Mouse (Mus musculus): ENCODE measurements around the gene Fgfr1op. TPM values are rescaled to one million over a fixed set of nuclear protein-coding genes. Genes with fewer than 3 reads are reported as not detected.
A peak's percentile ranks its signal among the peaks of the same experiment; 100 is the strongest.
"Not testable (repeated sequence)": the region's sequence is repeated elsewhere in the genome, so short reads cannot be mapped to it uniquely, and the experiment has no call there.

Gene Fgfr1op
- polyA plus RNA-seq (2015; fragmentation: Nextera tagmentation; extraction: Ambion mirVana): 42.5 and 44.4 TPM in 2 replicates

DNA sequence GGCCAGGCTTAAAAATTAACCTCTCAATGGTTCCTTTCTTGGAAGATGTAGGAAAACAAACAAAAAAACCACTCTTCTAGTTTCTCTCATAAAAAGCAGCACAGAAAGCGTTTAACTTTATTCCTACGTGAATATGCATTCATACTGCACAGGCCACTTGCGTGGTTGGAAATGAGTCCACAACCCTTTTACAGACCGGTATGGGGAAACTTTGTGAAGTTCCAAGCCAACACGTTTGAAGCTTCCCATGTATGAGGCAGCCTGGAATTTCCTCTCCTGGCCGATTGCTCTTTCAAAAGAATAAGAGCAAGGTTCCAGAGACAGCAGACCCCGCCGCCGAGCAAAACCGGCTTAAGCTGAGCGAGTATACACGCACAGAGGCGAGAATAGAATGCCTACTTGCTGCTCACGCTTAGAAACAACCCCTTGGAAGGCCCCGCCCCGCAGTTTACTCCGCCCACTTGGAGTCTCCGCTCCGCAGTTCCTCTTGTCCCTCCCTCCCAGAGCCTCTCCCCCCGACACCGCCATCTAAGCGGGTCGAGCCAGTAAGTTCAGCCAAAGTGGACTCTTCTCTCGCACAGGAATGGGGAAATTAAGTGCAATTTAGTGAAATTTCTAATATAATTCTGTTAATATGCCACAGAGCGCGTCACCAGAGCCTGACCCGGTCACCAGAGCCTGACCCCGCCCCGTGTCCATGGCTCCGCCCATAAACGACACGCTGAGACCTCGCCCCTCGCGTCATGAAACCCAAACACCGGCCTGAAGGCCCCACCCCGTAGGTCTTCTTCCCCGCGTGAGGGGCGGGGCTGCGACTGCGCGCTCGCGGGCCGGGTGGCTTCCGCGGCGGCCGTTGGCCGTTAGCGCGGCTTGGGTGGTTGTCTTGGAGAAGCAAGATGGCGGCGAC lies at the start of gene Fgfr1op:
Gene Fgfr1op (plus strand): TSS at position 801 of the 907 bp plus-strand sequence.
- peak; percentile 96 for ATAC-seq (ENCODE audit: low FRiP score, low TSS enrichment)
- WGBS: under 1% methylated on average over 14 of the region's 55 CpGs
- Histone ChIP-seq H3K27ac (ENCODE audit: low read length) (peak within 1 kb of the TSS; percentile 69), H3K4me2 (replicated peaks; ENCODE audit: low read depth, low read length) (peak within 1 kb of the TSS; percentile 46), H3K9ac (replicated peaks; ENCODE audit: low read length) (peak within 1 kb of the TSS; percentile 64), H3K4me3 (ENCODE audit: low read length) (peak within 1 kb of the TSS; percentile 56)
- H3K36me3 ChIP-seq (ENCODE audit: insufficient read depth, low read length); H3K9me3 ChIP-seq (ENCODE audit: low read length); H3K4me1 ChIP-seq (ENCODE audit: insufficient read depth, low read length); H3K27me3 ChIP-seq (ENCODE audit: insufficient read depth, low read length): not testable (repeated sequence)

DNA sequence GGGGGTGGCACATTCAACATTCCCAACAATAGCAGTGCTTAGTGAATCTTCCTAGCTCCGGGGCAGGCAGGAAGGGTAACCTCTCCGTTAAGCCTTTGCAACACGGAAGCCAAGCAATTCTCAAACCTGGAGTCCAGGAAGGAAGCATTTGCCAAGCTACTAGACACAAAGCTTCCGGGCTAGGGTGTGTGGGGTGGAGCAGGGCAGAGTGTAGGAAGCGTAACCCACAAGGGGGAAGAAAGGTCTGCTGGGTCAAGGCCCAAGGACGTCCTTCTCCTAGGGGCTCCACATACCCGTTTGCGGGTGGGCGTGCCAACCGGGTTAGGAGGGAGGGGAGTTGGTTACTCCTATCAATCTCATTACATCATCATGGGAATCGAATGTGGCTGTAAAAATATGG lies 48.9 kb upstream of the Fgfr1op start:
- not testable (repeated sequence) for H3K36me3 ChIP-seq (ENCODE audit: insufficient read depth, low read length); H3K4me2 ChIP-seq (replicated peaks; ENCODE audit: low read depth, low read length); H3K4me3 ChIP-seq (ENCODE audit: low read length); H3K4me1 ChIP-seq (ENCODE audit: insufficient read depth, low read length); H3K27ac ChIP-seq (ENCODE audit: low read length); H3K9ac ChIP-seq (replicated peaks; ENCODE audit: low read length); H3K27me3 ChIP-seq (ENCODE audit: insufficient read depth, low read length); H3K9me3 ChIP-seq (ENCODE audit: low read length)
- ATAC-seq (ENCODE audit: low FRiP score, low TSS enrichment): 0 out of 2 replicates have a peak, but pooled peaks have one; percentile 42
- 58% methylated on average over 6 of the region's 11 CpGs for WGBS

- not testable (repeated sequence) for H3K4me2 ChIP-seq (replicated peaks; ENCODE audit: low read depth, low read length); H3K36me3 ChIP-seq (ENCODE audit: insufficient read depth, low read length); H3K9ac ChIP-seq (replicated peaks; ENCODE audit: low read length); ATAC-seq (ENCODE audit: low FRiP score, low TSS enrichment); H3K27me3 ChIP-seq (ENCODE audit: insufficient read depth, low read length); H3K27ac ChIP-seq (ENCODE audit: low read length); H3K9me3 ChIP-seq (ENCODE audit: low read length); H3K4me1 ChIP-seq (ENCODE audit: insufficient read depth, low read length); H3K4me3 ChIP-seq (ENCODE audit: low read length)
- no CpG with 5 or more reads among the region's 6 CpGs for WGBS
Observed at GRCm38 (mm10) chr17:8116928-8117327, 48.4 kb upstream of the Fgfr1op start.

DNA sequence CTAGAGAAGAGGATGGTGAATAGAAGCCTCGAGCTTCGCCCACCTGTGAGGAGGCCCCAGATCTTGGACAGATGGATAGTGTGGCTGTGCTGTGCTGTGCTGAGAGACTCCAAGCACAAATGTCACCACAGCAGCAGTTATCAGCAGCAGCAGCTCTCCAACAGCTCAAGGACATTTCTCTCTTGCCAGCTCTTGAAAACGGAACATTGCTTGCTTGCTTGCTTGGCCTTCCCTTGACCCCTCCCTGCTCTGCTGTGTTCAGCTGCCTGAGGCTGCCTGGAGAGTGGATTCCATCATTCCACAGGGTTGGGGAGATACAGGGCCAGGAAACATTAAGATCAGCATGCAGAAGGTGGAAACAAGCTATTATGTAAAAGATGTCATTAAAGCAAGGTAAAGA lies 42.3 kb upstream of the Fgfr1op start:
- H3K27ac ChIP-seq (ENCODE audit: low read length); H3K36me3 ChIP-seq (ENCODE audit: insufficient read depth, low read length); H3K27me3 ChIP-seq (ENCODE audit: insufficient read depth, low read length); H3K9me3 ChIP-seq (ENCODE audit: low read length); H3K4me1 ChIP-seq (ENCODE audit: insufficient read depth, low read length); H3K9ac ChIP-seq (replicated peaks; ENCODE audit: low read length); H3K4me2 ChIP-seq (replicated peaks; ENCODE audit: low read depth, low read length); H3K4me3 ChIP-seq (ENCODE audit: low read length): not testable (repeated sequence)
- no CpG with 5 or more reads among the region's 3 CpGs for WGBS
- 0 out of 2 replicates have a peak, but pooled peaks have one; percentile 19 for ATAC-seq (ENCODE audit: low FRiP score, low TSS enrichment)

DNA sequence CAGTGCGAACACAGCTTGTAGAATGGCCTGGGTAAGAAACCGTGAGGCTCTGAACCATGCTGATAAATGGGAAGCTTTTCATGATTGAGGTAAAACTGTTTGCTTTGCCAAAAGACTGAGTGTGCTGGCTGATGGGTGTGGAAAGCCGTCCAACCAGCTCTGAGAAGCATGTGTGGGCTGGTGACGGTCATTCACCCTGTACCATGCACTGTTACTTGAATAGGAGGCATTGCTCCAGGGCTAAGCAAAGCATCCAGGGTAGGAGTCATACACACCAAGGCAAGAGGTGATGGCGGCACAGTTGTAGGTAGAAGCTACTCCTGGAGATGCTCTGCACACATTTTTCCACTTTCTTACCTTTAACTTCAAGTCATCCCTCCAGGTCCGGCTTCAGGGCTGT lies 40.7 kb upstream of the Fgfr1op start:
- H3K27ac ChIP-seq (ENCODE audit: low read length); H3K4me2 ChIP-seq (replicated peaks; ENCODE audit: low read depth, low read length); ATAC-seq (ENCODE audit: low FRiP score, low TSS enrichment); H3K4me1 ChIP-seq (ENCODE audit: insufficient read depth, low read length); H3K9ac ChIP-seq (replicated peaks; ENCODE audit: low read length); H3K4me3 ChIP-seq (ENCODE audit: low read length); H3K9me3 ChIP-seq (ENCODE audit: low read length); H3K36me3 ChIP-seq (ENCODE audit: insufficient read depth, low read length); H3K27me3 ChIP-seq (ENCODE audit: insufficient read depth, low read length): not testable (repeated sequence)
- WGBS: 90% methylated on average over 2 of the region's 6 CpGs

DNA sequence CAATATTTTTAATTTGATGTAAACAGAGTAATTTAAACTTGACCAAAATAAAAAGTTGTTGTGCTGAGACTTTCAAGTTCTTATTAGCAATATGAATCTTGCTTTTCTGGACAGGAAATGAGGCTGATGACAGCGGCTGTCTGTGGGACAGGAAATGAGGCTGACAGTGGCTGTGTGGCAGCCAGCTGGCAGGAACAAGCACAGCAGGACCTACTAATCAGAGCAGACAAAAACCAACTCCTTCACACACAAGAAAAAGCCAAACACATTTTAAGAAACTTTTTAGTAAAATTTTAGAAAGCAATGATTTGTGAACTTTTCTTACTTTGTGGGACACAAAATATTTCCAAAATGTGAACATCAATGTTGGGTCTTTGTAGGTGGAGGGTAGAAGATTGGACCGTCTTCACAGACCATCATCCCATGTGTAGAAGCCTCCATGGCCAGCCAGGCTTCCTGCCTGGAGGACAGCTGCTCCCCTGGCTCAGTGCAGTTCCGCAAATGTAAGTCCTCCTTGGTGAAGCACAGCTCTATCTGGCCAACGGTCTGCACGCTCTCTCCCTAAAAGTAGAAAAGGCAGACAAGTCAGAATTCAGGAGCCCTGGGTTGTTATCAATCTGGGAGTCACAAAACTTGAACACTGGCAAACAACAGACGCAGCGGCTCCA lies 36.8 kb upstream of the Fgfr1op start:
- ATAC-seq (ENCODE audit: low FRiP score, low TSS enrichment); H3K36me3 ChIP-seq (ENCODE audit: insufficient read depth, low read length): not testable (repeated sequence)
- 50% methylated on average over 1 of the region's 7 CpGs for WGBS

GRCm38 (mm10) chr17:8129578-8129977 lies 35.7 kb upstream of the Fgfr1op start:
- ATAC-seq (ENCODE audit: low FRiP score, low TSS enrichment); H3K4me3 ChIP-seq (ENCODE audit: low read length); H3K9me3 ChIP-seq (ENCODE audit: low read length); H3K27ac ChIP-seq (ENCODE audit: low read length); H3K4me2 ChIP-seq (replicated peaks; ENCODE audit: low read depth, low read length); H3K4me1 ChIP-seq (ENCODE audit: insufficient read depth, low read length); H3K36me3 ChIP-seq (ENCODE audit: insufficient read depth, low read length); H3K9ac ChIP-seq (replicated peaks; ENCODE audit: low read length); H3K27me3 ChIP-seq (ENCODE audit: insufficient read depth, low read length): not testable (repeated sequence)
- 92% methylated on average over 9 of the region's 9 CpGs for WGBS

More for the DNA sequence above, 36.8 kb upstream of the Fgfr1op start:
- not testable (repeated sequence) for H3K9ac ChIP-seq (replicated peaks; ENCODE audit: low read length); H3K4me1 ChIP-seq (ENCODE audit: insufficient read depth, low read length); H3K27me3 ChIP-seq (ENCODE audit: insufficient read depth, low read length); H3K4me3 ChIP-seq (ENCODE audit: low read length); H3K9me3 ChIP-seq (ENCODE audit: low read length); H3K4me2 ChIP-seq (replicated peaks; ENCODE audit: low read depth, low read length); H3K27ac ChIP-seq (ENCODE audit: low read length)

- not testable (repeated sequence) for H3K9me3 ChIP-seq (ENCODE audit: low read length); H3K4me3 ChIP-seq (ENCODE audit: low read length); H3K9ac ChIP-seq (replicated peaks; ENCODE audit: low read length); H3K27ac ChIP-seq (ENCODE audit: low read length); H3K27me3 ChIP-seq (ENCODE audit: insufficient read depth, low read length); H3K4me2 ChIP-seq (replicated peaks; ENCODE audit: low read depth, low read length); H3K4me1 ChIP-seq (ENCODE audit: insufficient read depth, low read length); H3K36me3 ChIP-seq (ENCODE audit: insufficient read depth, low read length)
- no CpG with 5 or more reads among the region's 6 CpGs for WGBS
- ATAC-seq (ENCODE audit: low FRiP score, low TSS enrichment): 0 out of 2 replicates have a peak, but pooled peaks have one; percentile 19
Observed at GRCm38 (mm10) chr17:8130849-8131248, 34.5 kb upstream of the Fgfr1op start.

GRCm38 (mm10) chr17:8138116-8138515 lies 27.2 kb upstream of the Fgfr1op start:
- H3K4me2 ChIP-seq (replicated peaks; ENCODE audit: low read depth, low read length); H3K9ac ChIP-seq (replicated peaks; ENCODE audit: low read length); H3K36me3 ChIP-seq (ENCODE audit: insufficient read depth, low read length); H3K4me1 ChIP-seq (ENCODE audit: insufficient read depth, low read length); ATAC-seq (ENCODE audit: low FRiP score, low TSS enrichment); H3K27me3 ChIP-seq (ENCODE audit: insufficient read depth, low read length); H3K4me3 ChIP-seq (ENCODE audit: low read length); H3K27ac ChIP-seq (ENCODE audit: low read length); H3K9me3 ChIP-seq (ENCODE audit: low read length): not testable (repeated sequence)
- 97% methylated on average over 5 of the region's 5 CpGs for WGBS

GRCm38 (mm10) chr17:8140210-8140609 lies 25.1 kb upstream of the Fgfr1op start:
- ATAC-seq (ENCODE audit: low FRiP score, low TSS enrichment); H3K4me2 ChIP-seq (replicated peaks; ENCODE audit: low read depth, low read length); H3K27ac ChIP-seq (ENCODE audit: low read length); H3K4me3 ChIP-seq (ENCODE audit: low read length); H3K9me3 ChIP-seq (ENCODE audit: low read length); H3K27me3 ChIP-seq (ENCODE audit: insufficient read depth, low read length); H3K4me1 ChIP-seq (ENCODE audit: insufficient read depth, low read length); H3K36me3 ChIP-seq (ENCODE audit: insufficient read depth, low read length); H3K9ac ChIP-seq (replicated peaks; ENCODE audit: low read length): not testable (repeated sequence)
- 90% methylated on average over 3 of the region's 3 CpGs for WGBS
